Mouse (Mus musculus): ENCODE data around the gene Hist1h4m.
A peak's percentile ranks its signal among the peaks of the same experiment; 100 is the strongest.
"Not testable (repeated sequence)": the region's sequence is repeated elsewhere in the genome, so short reads cannot be mapped to it uniquely, and the experiment has no call there.

The Hist1h4m gene

GRCm38 (mm10) chr13:21811074-21811473 lies 472 bp upstream of the Hist1h4m start:
- peak; percentile 29 for ATAC-seq (ENCODE audit: low TSS enrichment)

- peak; percentile 47 for ATAC-seq (ENCODE audit: low TSS enrichment)
These were observed 546 bp downstream of the Hist1h4m start for GRCm38 (mm10) chr13:21812092-21812491.

GRCm38 (mm10) chr13:21820082-21820890 lies 8.7 kb downstream of the Hist1h4m start:
- ATAC-seq (ENCODE audit: low TSS enrichment) = not testable (repeated sequence)

- ATAC-seq (ENCODE audit: low TSS enrichment) = no peak
These were observed 17.0 kb downstream of the Hist1h4m start for GRCm38 (mm10) chr13:21828511-21828910.

- ATAC-seq (ENCODE audit: low TSS enrichment) = no peak
These were observed 18.8 kb downstream of the Hist1h4m start for GRCm38 (mm10) chr13:21830344-21830743.

- peak; percentile 79 for ATAC-seq (ENCODE audit: low TSS enrichment)
These were observed 20.2 kb downstream of the Hist1h4m start, which contains the start of gene Hist1h4n for GRCm38 (mm10) chr13:21831418-21832394. Gene Hist1h4n, minus strand, starts transcription at chr13:21832196.

- ATAC-seq (ENCODE audit: low TSS enrichment) = peak; percentile 99
These were observed 21.9 kb downstream of the Hist1h4m start, which contains the start of the genes Hist1h2ap and Hist1h2br for GRCm38 (mm10) chr13:21833461-21833860. Gene Hist1h2ap, minus strand, starts transcription at chr13:21833507. Gene Hist1h2br, plus strand, starts transcription at chr13:21833743.

- ATAC-seq (ENCODE audit: low TSS enrichment) = peak; percentile 85
These were observed 29.0 kb downstream of the Hist1h4m start for GRCm38 (mm10) chr13:21840508-21840907.

- not testable (repeated sequence) for ATAC-seq (ENCODE audit: low TSS enrichment)
These were observed 34.8 kb downstream of the Hist1h4m start for GRCm38 (mm10) chr13:21846356-21846755.

- no peak for ATAC-seq (ENCODE audit: low TSS enrichment)
These were observed 36.3 kb downstream of the Hist1h4m start for GRCm38 (mm10) chr13:21847883-21848282.

- ATAC-seq (ENCODE audit: low TSS enrichment) = not testable (repeated sequence)
These were observed 39.1 kb downstream of the Hist1h4m start for GRCm38 (mm10) chr13:21850696-21851095.

- ATAC-seq (ENCODE audit: low TSS enrichment) = no peak
These were observed 40.8 kb downstream of the Hist1h4m start for GRCm38 (mm10) chr13:21852215-21852945.

- peak; percentile 74; the same call in 1 of the 2 replicates for ATAC-seq (ENCODE audit: low TSS enrichment)
These were observed 43.6 kb downstream of the Hist1h4m start for GRCm38 (mm10) chr13:21855146-21855545.

- peak; percentile 88 for ATAC-seq (ENCODE audit: low TSS enrichment)
These were observed 44.2 kb downstream of the Hist1h4m start for GRCm38 (mm10) chr13:21855698-21856162.

- no peak for ATAC-seq (ENCODE audit: low TSS enrichment)
These were observed 50.1 kb downstream of the Hist1h4m start for GRCm38 (mm10) chr13:21861608-21862007.
